Mouse (Mus musculus): ENCODE results near the gene Vps37c. TPM values are rescaled to one million over a fixed set of nuclear protein-coding genes. Genes with fewer than 3 reads are reported as not detected.

Gene Vps37c
- total RNA-seq, 2 experiments from 2014 or later, result 18.9 to 21.5 TPM

Other genes starting within 250 kb of the Vps37c start
- gene Lrrc10b, start 231.3 kb upstream of the Vps37c start, total RNA-seq (2021), result 1 to 10 TPM; 3.4 to 4.7 TPM
- gene Ppp1r32, start 205.8 kb upstream of the Vps37c start, total RNA-seq (2021), result under 1 TPM; 0.63 to 0.94 TPM
- 10 to 100 TPM; 50.0 to 69.4 TPM for gene Cpsf7, start 163.5 kb upstream of the Vps37c start, total RNA-seq (2021)
- 10 to 100 TPM; 52.5 to 60.1 TPM for gene Sdhaf2, start 162.6 kb upstream of the Vps37c start, total RNA-seq (2021)
- 10 to 100 TPM; 11.5 to 16.7 TPM for gene Tmem216, start 132.5 kb upstream of the Vps37c start, total RNA-seq (2021)
- 10 to 100 TPM; 17.9 to 21.6 TPM for gene Cyb561a3, start 111.6 kb upstream of the Vps37c start, total RNA-seq (2021)
- gene Tmem138, start 111.4 kb upstream of the Vps37c start, total RNA-seq (2021), result 1 to 10 TPM; 8.6 to 8.7 TPM
- gene Ddb1, start 83.4 kb upstream of the Vps37c start, total RNA-seq (2021), result 100 to 1,000 TPM; 252 to 259 TPM
- gene Tkfc, start 83.1 kb upstream of the Vps37c start, total RNA-seq (2021), result 10 to 100 TPM; 32.0 to 64.7 TPM
- gene Vwce, start 54.5 kb upstream of the Vps37c start, total RNA-seq (2021), result 1 to 10 TPM; 1.9 to 3.2 TPM
- not detected for gene Pga5, start 10.7 kb upstream of the Vps37c start, total RNA-seq (2021)
- gene Cd5, start 50.3 kb downstream of the Vps37c start, total RNA-seq (2021), result 1 to 10 TPM; 2.5 to 2.8 TPM
- gene Cd6, start 141.3 kb downstream of the Vps37c start, total RNA-seq (2021), result 1 to 10 TPM; 2.3 to 4.1 TPM
- gene Slc15a3, start 151.0 kb downstream of the Vps37c start, total RNA-seq (2021), result 1 to 10 TPM; 3.2 to 3.5 TPM
- gene Tmem132a, start 181.2 kb downstream of the Vps37c start, total RNA-seq (2021), result 10 to 100 TPM; 22.3 to 23.1 TPM
- 10 to 100 TPM; 84.0 to 93.2 TPM for gene Tmem109, start 193.3 kb downstream of the Vps37c start, total RNA-seq (2021)
- gene Prpf19, start 206.5 kb downstream of the Vps37c start, total RNA-seq (2021), result 100 to 1,000 TPM; 124 to 163 TPM
- not detected for gene Zp1, start 231.9 kb downstream of the Vps37c start, total RNA-seq (2021)
- gene Ptgdr2, start 248.4 kb downstream of the Vps37c start, total RNA-seq (2021), result not detected